Mouse (Mus musculus): ENCODE results near the gene Tmem140. TPM values are rescaled to one million over a fixed set of nuclear protein-coding genes. Genes with fewer than 3 reads are reported as not detected.

The Tmem140 gene
- polyA plus RNA-seq, 1 experiment from 2014 or later = 17.0 TPM

GRCm38 (mm10) chr6:34865213-34865612, 2.3 kb downstream of the Tmem140 start:
- 51% methylated on average over 5 of the region's 5 CpGs for WGBS (ENCODE audit: insufficient replicate concordance)
- peak overlapping the region; percentile 73 for H3K27ac ChIP-seq (ENCODE audit: low read depth)
- no peaks in the 10 kb centered on the region for H3K27me3 ChIP-seq (ENCODE audit: insufficient read depth, low read length)
- H3K36me3 ChIP-seq (replicated peaks; ENCODE audit: insufficient read depth, low read length) = peaks cover 7% of the 10 kb centered on the region; the same call in 1 of the 2 replicates
- H3K4me2 ChIP-seq (ENCODE audit: low read depth, low read length) = peak overlapping the region; percentile 45
- TF ChIP-seq CTCF (IDR thresholded peaks at IDR 0.05; ENCODE audit: low read depth) = no peak
- no peak for TF ChIP-seq EP300 (IDR thresholded peaks at IDR 0.05; ENCODE audit: low read depth)
- no peaks in the 10 kb centered on the region for H3K9me3 ChIP-seq (ENCODE audit: low read length)
- H3K4me3 ChIP-seq (ENCODE audit: low read depth, low read length) = no peak overlapping the region
- 0 out of 2 replicates have a peak overlapping the region, but pooled peaks have one; percentile 5 for H3K9ac ChIP-seq (replicated peaks)
- no peak for ATAC-seq
- H3K4me1 ChIP-seq (ENCODE audit: insufficient read depth) = peaks cover 54% of the 10 kb centered on the region
- DNase-seq = peak; percentile 16

GRCm38 (mm10) chr6:34865711-34866593, 3.0 kb downstream of the Tmem140 start:
- H3K9ac ChIP-seq (replicated peaks) = 0 out of 2 replicates have a peak overlapping the region, but pooled peaks have one; percentile 11
- H3K27me3 ChIP-seq (ENCODE audit: insufficient read depth, low read length) = no peaks in the 10 kb centered on the region
- no peak overlapping the region for H3K4me3 ChIP-seq (ENCODE audit: low read depth, low read length)
- peak; percentile 24 for DNase-seq
- no peaks in the 10 kb centered on the region for H3K9me3 ChIP-seq (ENCODE audit: low read length)
- peak overlapping the region; percentile 73 for H3K27ac ChIP-seq (ENCODE audit: low read depth)
- peak overlapping the region; percentile 45 for H3K4me2 ChIP-seq (ENCODE audit: low read depth, low read length)
- TF ChIP-seq EP300 (IDR thresholded peaks at IDR 0.05; ENCODE audit: low read depth) (no peak; the same call in 1 of the 2 replicates), CTCF (IDR thresholded peaks at IDR 0.05; ENCODE audit: low read depth) (no peak)
- H3K4me1 ChIP-seq (ENCODE audit: insufficient read depth) = peaks cover 61% of the 10 kb centered on the region
- peaks cover 7% of the 10 kb centered on the region; the same call in 1 of the 2 replicates for H3K36me3 ChIP-seq (replicated peaks; ENCODE audit: insufficient read depth, low read length)
- WGBS (ENCODE audit: insufficient replicate concordance) = 21% methylated on average over 7 of the region's 7 CpGs
- ATAC-seq = peak; percentile 57

GRCm38 (mm10) chr6:34866786-34867185, 3.8 kb downstream of the Tmem140 start:
- Histone ChIP-seq H3K4me1 (ENCODE audit: insufficient read depth) (peaks cover 61% of the 10 kb centered on the region), H3K27ac (ENCODE audit: low read depth) (peak overlapping the region; percentile 73; the same call in 1 of the 2 replicates)
- WGBS (ENCODE audit: insufficient replicate concordance) = 82% methylated on average over 8 of the region's 8 CpGs

DNA sequence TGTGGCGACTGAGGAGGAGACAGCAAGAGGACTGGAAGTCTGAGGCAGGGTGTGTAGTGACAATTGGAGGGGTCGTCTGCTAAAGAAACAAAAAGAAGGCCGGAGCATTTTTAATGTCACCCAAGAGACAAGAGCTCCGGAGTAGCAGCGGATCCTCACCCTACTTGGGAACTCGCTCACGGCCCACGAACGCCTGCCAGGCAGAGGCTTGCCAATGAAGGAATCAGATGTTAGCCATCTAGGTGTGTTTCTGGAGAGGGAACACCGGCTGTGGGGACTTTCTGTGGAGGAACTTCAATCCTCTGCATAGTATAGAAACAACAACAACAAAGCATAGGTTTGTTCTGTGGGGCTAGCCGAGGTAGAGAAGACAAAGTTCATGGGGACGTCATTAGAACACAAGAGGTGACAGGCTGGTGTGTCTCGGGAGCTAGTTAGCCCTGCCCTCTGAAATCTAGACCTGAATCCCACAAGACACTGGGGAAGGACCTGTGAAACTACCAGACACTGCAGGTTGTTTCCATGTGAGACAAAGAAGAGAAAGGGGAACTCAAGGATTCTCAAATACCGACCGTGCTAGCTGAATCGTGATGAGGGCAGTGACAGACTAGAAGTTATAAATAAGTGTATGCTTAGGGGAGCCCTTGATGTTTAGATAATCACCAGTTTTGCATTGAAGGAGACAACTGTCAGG, 4.5 kb downstream of the Tmem140 start:
- no peak for TF ChIP-seq EP300 (IDR thresholded peaks at IDR 0.05; ENCODE audit: low read depth)
- no peak for TF ChIP-seq CTCF (IDR thresholded peaks at IDR 0.05; ENCODE audit: low read depth)
- Histone ChIP-seq H3K9ac (replicated peaks) (no peak overlapping the region), H3K36me3 (replicated peaks; ENCODE audit: insufficient read depth, low read length) (peaks cover 7% of the 10 kb centered on the region; the same call in 1 of the 2 replicates), H3K4me2 (ENCODE audit: low read depth, low read length) (0 out of 2 replicates have a peak overlapping the region, but pooled peaks have one; percentile 1), H3K9me3 (ENCODE audit: low read length) (no peaks in the 10 kb centered on the region), H3K4me1 (ENCODE audit: insufficient read depth) (peaks cover 58% of the 10 kb centered on the region), H3K4me3 (ENCODE audit: low read depth, low read length) (no peak overlapping the region), H3K27ac (ENCODE audit: low read depth) (peak overlapping the region; percentile 73; the same call in 1 of the 2 replicates), H3K27me3 (ENCODE audit: insufficient read depth, low read length) (no peaks in the 10 kb centered on the region)
- 65% methylated on average over 16 of the region's 16 CpGs for WGBS (ENCODE audit: insufficient replicate concordance)
- ATAC-seq (no peak), DNase-seq (no peak)

More at GRCm38 (mm10) chr6:34866786-34867185, 3.8 kb downstream of the Tmem140 start:
- TF ChIP-seq CTCF (IDR thresholded peaks at IDR 0.05; ENCODE audit: low read depth) = no peak
- TF ChIP-seq EP300 (IDR thresholded peaks at IDR 0.05; ENCODE audit: low read depth) = no peak
- no peak overlapping the region for H3K4me3 ChIP-seq (ENCODE audit: low read depth, low read length)
- DNase-seq = no peak
- H3K9me3 ChIP-seq (ENCODE audit: low read length) = no peaks in the 10 kb centered on the region
- no peaks in the 10 kb centered on the region for H3K27me3 ChIP-seq (ENCODE audit: insufficient read depth, low read length)
- H3K9ac ChIP-seq (replicated peaks) = no peak overlapping the region
- no peak for ATAC-seq
- peaks cover 7% of the 10 kb centered on the region; the same call in 1 of the 2 replicates for H3K36me3 ChIP-seq (replicated peaks; ENCODE audit: insufficient read depth, low read length)
- no peak overlapping the region for H3K4me2 ChIP-seq (ENCODE audit: low read depth, low read length)

DNA sequence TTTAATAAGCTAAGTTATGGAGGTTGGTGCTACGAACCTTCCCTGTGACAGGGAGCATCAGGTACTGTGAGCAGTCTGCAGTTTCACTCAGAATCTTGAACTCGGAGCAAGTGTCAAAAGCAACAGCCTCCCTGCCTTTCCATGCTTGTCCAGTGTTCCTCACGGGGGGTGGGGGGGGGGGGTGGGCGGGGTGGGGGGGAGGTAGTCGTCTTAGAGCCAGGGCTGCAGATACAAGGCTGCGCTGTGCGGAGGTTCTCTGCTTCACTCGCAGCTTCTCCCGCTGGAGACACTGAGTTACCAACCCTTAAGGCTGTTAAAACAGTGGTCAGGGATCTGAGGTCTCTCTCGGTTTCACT, 5.0 kb downstream of the Tmem140 start:
- Histone ChIP-seq H3K9ac (replicated peaks) (no peak overlapping the region), H3K36me3 (replicated peaks; ENCODE audit: insufficient read depth, low read length) (peaks cover 7% of the 10 kb centered on the region; the same call in 1 of the 2 replicates), H3K4me3 (ENCODE audit: low read depth, low read length) (no peak overlapping the region), H3K27ac (ENCODE audit: low read depth) (peak overlapping the region; percentile 86), H3K27me3 (ENCODE audit: insufficient read depth, low read length) (no peaks in the 10 kb centered on the region), H3K4me2 (ENCODE audit: low read depth, low read length) (peak overlapping the region; percentile 1; the same call in 1 of the 2 replicates), H3K9me3 (ENCODE audit: low read length) (no peaks in the 10 kb centered on the region), H3K4me1 (ENCODE audit: insufficient read depth) (peaks cover 56% of the 10 kb centered on the region)
- ATAC-seq (no peak), DNase-seq (no peak)
- WGBS (ENCODE audit: insufficient replicate concordance) = 64% methylated on average over 8 of the region's 10 CpGs
- TF ChIP-seq CTCF (IDR thresholded peaks at IDR 0.05; ENCODE audit: low read depth) (no peak), EP300 (IDR thresholded peaks at IDR 0.05; ENCODE audit: low read depth) (no peak)
